Mouse (Mus musculus): ENCODE measurements at regions not wholly inside any gene's neighbourhood (a gene's known extent, or its start where the extent isn't known, plus 50 kb on each side); places are given as distances from the start of the nearest gene placed in this dataset.
A peak's percentile ranks its signal among the peaks of the same experiment; 100 is the strongest.

DNA sequence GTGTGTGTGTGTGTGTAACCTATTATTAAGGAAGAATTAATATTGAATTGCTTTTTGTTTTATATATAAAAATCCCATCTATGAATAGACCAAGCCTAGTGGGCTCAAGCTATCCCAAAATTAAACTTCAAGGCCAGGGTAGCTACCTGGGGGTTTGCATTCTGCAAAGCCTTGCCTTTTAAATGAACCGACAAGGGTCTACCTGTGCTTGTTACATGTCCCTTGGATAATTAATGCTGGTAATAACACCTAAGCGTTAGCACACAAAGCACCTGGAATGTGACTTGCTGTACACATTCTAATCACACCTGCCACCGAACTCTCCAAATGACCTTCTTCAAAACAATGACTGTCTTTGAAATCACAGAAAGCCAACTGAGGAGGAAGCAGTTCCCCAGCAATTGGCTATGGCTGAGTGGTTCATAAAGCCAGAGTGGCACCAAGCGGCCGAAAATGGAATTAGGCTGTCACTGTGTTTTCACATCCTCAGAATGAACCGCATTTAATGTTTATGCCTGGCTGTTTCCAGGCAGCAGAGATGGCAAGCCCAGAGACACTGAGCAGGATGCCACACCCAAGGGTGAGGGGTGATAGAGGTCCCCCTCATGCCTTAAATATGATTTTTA is 225.8 kb downstream of the Mat2b start:
- TF ChIP-seq CTCF (IDR thresholded peaks at IDR 0.05; ENCODE audit: extremely low read depth, insufficient read depth, low read length): peak; percentile 81
- TF ChIP-seq POLR2A (IDR thresholded peaks at IDR 0.05; ENCODE audit: extremely low read depth, insufficient read depth, low read length): no peak
